Mouse (Mus musculus): ENCODE measurements around the gene Mgst3. TPM values are rescaled to one million over a fixed set of nuclear protein-coding genes. Genes with fewer than 3 reads are reported as not detected.

Gene Mgst3
- polyA plus RNA-seq, 1 experiment from 2014 or later: 153 TPM

GRCm38 (mm10) chr1:167374942-167375341 is 18.7 kb downstream of the Mgst3 start:
- WGBS: 39% methylated on average over 2 of the region's 2 CpGs
- ATAC-seq (ENCODE audit: insufficient number of reproducible peaks, insufficient read depth, low FRiP score, low read depth): no peak
- Histone ChIP-seq H3K9ac (replicated peaks; ENCODE audit: low read depth, low read length) (no peak overlapping the region), H3K4me3 (ENCODE audit: low read depth, low read length) (no peak overlapping the region), H3K4me1 (ENCODE audit: control insufficient read depth, insufficient read depth, low read length) (peaks cover 5% of the 10 kb centered on the region; the same call in 1 of the 2 replicates), H3K27ac (ENCODE audit: low read length) (no peak overlapping the region), H3K4me2 (replicated peaks; ENCODE audit: low read depth, low read length) (no peak overlapping the region), H3K9me3 (ENCODE audit: control insufficient read depth, low read depth, low read length) (no peaks in the 10 kb centered on the region), H3K36me3 (ENCODE audit: control insufficient read depth, insufficient read depth, low read length) (no peaks in the 10 kb centered on the region), H3K27me3 (ENCODE audit: control insufficient read depth, insufficient read depth, low read length) (no peaks in the 10 kb centered on the region)

GRCm38 (mm10) chr1:167374003-167374784 is 19.4 kb downstream of the Mgst3 start:
- WGBS: 20% methylated on average over 15 of the region's 15 CpGs
- Histone ChIP-seq H3K9ac (replicated peaks; ENCODE audit: low read depth, low read length) (no peak overlapping the region), H3K4me1 (ENCODE audit: control insufficient read depth, insufficient read depth, low read length) (peaks cover 5% of the 10 kb centered on the region; the same call in 1 of the 2 replicates), H3K27me3 (ENCODE audit: control insufficient read depth, insufficient read depth, low read length) (no peaks in the 10 kb centered on the region), H3K9me3 (ENCODE audit: control insufficient read depth, low read depth, low read length) (no peaks in the 10 kb centered on the region), H3K4me2 (replicated peaks; ENCODE audit: low read depth, low read length) (no peak overlapping the region), H3K36me3 (ENCODE audit: control insufficient read depth, insufficient read depth, low read length) (no peaks in the 10 kb centered on the region; the same call in 1 of the 2 replicates), H3K27ac (ENCODE audit: low read length) (no peak overlapping the region), H3K4me3 (ENCODE audit: low read depth, low read length) (no peak overlapping the region)
- ATAC-seq (ENCODE audit: insufficient number of reproducible peaks, insufficient read depth, low FRiP score, low read depth): peak; percentile 60; the same call in 1 of the 2 replicates

GRCm38 (mm10) chr1:167372739-167373138 is 20.9 kb downstream of the Mgst3 start:
- Histone ChIP-seq H3K4me1 (ENCODE audit: control insufficient read depth, insufficient read depth, low read length) (peaks cover 5% of the 10 kb centered on the region; the same call in 1 of the 2 replicates), H3K4me3 (ENCODE audit: low read depth, low read length) (no peak overlapping the region), H3K9ac (replicated peaks; ENCODE audit: low read depth, low read length) (no peak overlapping the region), H3K36me3 (ENCODE audit: control insufficient read depth, insufficient read depth, low read length) (peaks cover 4% of the 10 kb centered on the region; the same call in 1 of the 2 replicates), H3K9me3 (ENCODE audit: control insufficient read depth, low read depth, low read length) (no peaks in the 10 kb centered on the region), H3K27ac (ENCODE audit: low read length) (no peak overlapping the region), H3K27me3 (ENCODE audit: control insufficient read depth, insufficient read depth, low read length) (no peaks in the 10 kb centered on the region), H3K4me2 (replicated peaks; ENCODE audit: low read depth, low read length) (no peak overlapping the region)
- 89% methylated on average over 7 of the region's 7 CpGs for WGBS
- ATAC-seq (ENCODE audit: insufficient number of reproducible peaks, insufficient read depth, low FRiP score, low read depth): no peak

GRCm38 (mm10) chr1:167369905-167370304 is 23.7 kb downstream of the Mgst3 start:
- no peak overlapping the region for H3K4me3 ChIP-seq (ENCODE audit: low read depth, low read length)
- no peaks in the 10 kb centered on the region for H3K27me3 ChIP-seq (ENCODE audit: control insufficient read depth, insufficient read depth, low read length)
- no peak overlapping the region for H3K9ac ChIP-seq (replicated peaks; ENCODE audit: low read depth, low read length)
- no peaks in the 10 kb centered on the region for H3K9me3 ChIP-seq (ENCODE audit: control insufficient read depth, low read depth, low read length)
- H3K4me1 ChIP-seq (ENCODE audit: control insufficient read depth, insufficient read depth, low read length): peaks cover 4% of the 10 kb centered on the region; the same call in 1 of the 2 replicates
- H3K4me2 ChIP-seq (replicated peaks; ENCODE audit: low read depth, low read length): no peak overlapping the region
- WGBS: 8% methylated on average over 7 of the region's 7 CpGs
- peaks cover 14% of the 10 kb centered on the region for H3K36me3 ChIP-seq (ENCODE audit: control insufficient read depth, insufficient read depth, low read length)
- ATAC-seq (ENCODE audit: insufficient number of reproducible peaks, insufficient read depth, low FRiP score, low read depth): peak; percentile 46; the same call in 1 of the 2 replicates
- no peak overlapping the region for H3K27ac ChIP-seq (ENCODE audit: low read length)

- H3K4me3 ChIP-seq (ENCODE audit: low read depth, low read length): no peak overlapping the region
- no peaks in the 10 kb centered on the region for H3K9me3 ChIP-seq (ENCODE audit: control insufficient read depth, low read depth, low read length)
- H3K27ac ChIP-seq (ENCODE audit: low read length): no peak overlapping the region
- no peak overlapping the region for H3K4me2 ChIP-seq (replicated peaks; ENCODE audit: low read depth, low read length)
- ATAC-seq (ENCODE audit: insufficient number of reproducible peaks, insufficient read depth, low FRiP score, low read depth): peak; percentile 57; the same call in 1 of the 2 replicates
- H3K9ac ChIP-seq (replicated peaks; ENCODE audit: low read depth, low read length): no peak overlapping the region
- H3K27me3 ChIP-seq (ENCODE audit: control insufficient read depth, insufficient read depth, low read length): no peaks in the 10 kb centered on the region
- H3K4me1 ChIP-seq (ENCODE audit: control insufficient read depth, insufficient read depth, low read length): no peaks in the 10 kb centered on the region
- peaks cover 14% of the 10 kb centered on the region for H3K36me3 ChIP-seq (ENCODE audit: control insufficient read depth, insufficient read depth, low read length)
- 82% methylated on average over 7 of the region's 7 CpGs for WGBS
Observed at GRCm38 (mm10) chr1:167368513-167368912, 25.1 kb downstream of the Mgst3 start.

- WGBS: 88% methylated on average over 4 of the region's 4 CpGs
- Histone ChIP-seq H3K27ac (ENCODE audit: low read length) (no peak overlapping the region), H3K9me3 (ENCODE audit: control insufficient read depth, low read depth, low read length) (no peaks in the 10 kb centered on the region), H3K36me3 (ENCODE audit: control insufficient read depth, insufficient read depth, low read length) (peaks cover 14% of the 10 kb centered on the region), H3K9ac (replicated peaks; ENCODE audit: low read depth, low read length) (no peak overlapping the region), H3K4me3 (ENCODE audit: low read depth, low read length) (no peak overlapping the region), H3K4me2 (replicated peaks; ENCODE audit: low read depth, low read length) (no peak overlapping the region), H3K4me1 (ENCODE audit: control insufficient read depth, insufficient read depth, low read length) (no peaks in the 10 kb centered on the region), H3K27me3 (ENCODE audit: control insufficient read depth, insufficient read depth, low read length) (no peaks in the 10 kb centered on the region)
- no peak for ATAC-seq (ENCODE audit: insufficient number of reproducible peaks, insufficient read depth, low FRiP score, low read depth)
Observed at GRCm38 (mm10) chr1:167368018-167368417, 25.6 kb downstream of the Mgst3 start.

- Histone ChIP-seq H3K4me2 (replicated peaks; ENCODE audit: low read depth, low read length) (no peak overlapping the region), H3K27ac (ENCODE audit: low read length) (no peak overlapping the region), H3K27me3 (ENCODE audit: control insufficient read depth, insufficient read depth, low read length) (no peaks in the 10 kb centered on the region), H3K9me3 (ENCODE audit: control insufficient read depth, low read depth, low read length) (no peaks in the 10 kb centered on the region), H3K4me1 (ENCODE audit: control insufficient read depth, insufficient read depth, low read length) (no peaks in the 10 kb centered on the region), H3K4me3 (ENCODE audit: low read depth, low read length) (no peak overlapping the region), H3K9ac (replicated peaks; ENCODE audit: low read depth, low read length) (no peak overlapping the region), H3K36me3 (ENCODE audit: control insufficient read depth, insufficient read depth, low read length) (peaks cover 20% of the 10 kb centered on the region)
- 89% methylated on average over 6 of the region's 6 CpGs for WGBS
- ATAC-seq (ENCODE audit: insufficient number of reproducible peaks, insufficient read depth, low FRiP score, low read depth): no peak
Observed at GRCm38 (mm10) chr1:167366621-167367020, 27.0 kb downstream of the Mgst3 start.

GRCm38 (mm10) chr1:167365808-167366207 is 27.8 kb downstream of the Mgst3 start:
- Histone ChIP-seq H3K27ac (ENCODE audit: low read length) (no peak overlapping the region), H3K4me2 (replicated peaks; ENCODE audit: low read depth, low read length) (no peak overlapping the region), H3K9ac (replicated peaks; ENCODE audit: low read depth, low read length) (no peak overlapping the region), H3K36me3 (ENCODE audit: control insufficient read depth, insufficient read depth, low read length) (peaks cover 20% of the 10 kb centered on the region), H3K4me3 (ENCODE audit: low read depth, low read length) (no peak overlapping the region), H3K4me1 (ENCODE audit: control insufficient read depth, insufficient read depth, low read length) (no peaks in the 10 kb centered on the region), H3K27me3 (ENCODE audit: control insufficient read depth, insufficient read depth, low read length) (no peaks in the 10 kb centered on the region), H3K9me3 (ENCODE audit: control insufficient read depth, low read depth, low read length) (no peaks in the 10 kb centered on the region)
- 87% methylated on average over 7 of the region's 7 CpGs for WGBS
- ATAC-seq (ENCODE audit: insufficient number of reproducible peaks, insufficient read depth, low FRiP score, low read depth): no peak

All from stomach, embryonic 14.5 days (tissue).